Mouse (Mus musculus) megakaryocyte, embryonic 14.5 days (primary cell): ENCODE measurements around the gene Rsph3b. TPM values are rescaled to one million over a fixed set of nuclear protein-coding genes. Genes with fewer than 3 reads are reported as not detected.

Experiments used
- H3K27me3 ChIP-seq: replicated peaks from 2 replicates; pipeline ENCODE3; 2012; ENCODE audit warnings: inconsistent platforms
- H3K36me3 ChIP-seq: replicated peaks from 2 replicates; pipeline ENCODE3; 2012; ENCODE audit warnings: low read length, inconsistent platforms, mixed read lengths
- H3K4me1 ChIP-seq: 2 replicates; pipeline ENCODE4 v1.6.1; 2012; ENCODE audit warnings: inconsistent platforms
- H3K4me3 ChIP-seq: replicated peaks from 2 replicates; pipeline ENCODE3; 2012; ENCODE audit warnings: moderate library complexity, mild to moderate bottlenecking, inconsistent platforms
- H3K9me3 ChIP-seq: 2 replicates; pipeline ENCODE4 v1.6.1; 2012; ENCODE audit warnings: inconsistent platforms
- FLI1 ChIP-seq: IDR thresholded peaks from 2 replicates; pipeline ENCODE4 v1.6.1; 2012; ENCODE audit warnings: low read length, inconsistent platforms, mixed read lengths
- GATA1 ChIP-seq: IDR thresholded peaks from 3 replicates; pipeline ENCODE4 v1.6.1; 2012; ENCODE audit warnings: mixed read lengths, low read length, inconsistent platforms, borderline replicate concordance
- polyA plus RNA-seq: library from polyadenylated mRNA; stranded (reverse); fragments of >175 nt; gene quantifications from 2 replicates; pipeline ENCODE4 v1.2.3, GENCODE M21; 2012; ENCODE audit warnings: low replicate concordance; ENCODE audit not compliant: insufficient read depth

Rsph3b gene
- polyA plus RNA-seq, 1 experiment, result 31.1 TPM

- no peak for TF ChIP-seq FLI1
- no peak for TF ChIP-seq GATA1
- no peaks in the 10 kb centered on the region for H3K36me3 ChIP-seq
- peaks cover 41% of the 10 kb centered on the region for H3K27me3 ChIP-seq
- peaks cover 25% of the 10 kb centered on the region for H3K4me1 ChIP-seq
- no peaks in the 10 kb centered on the region for H3K9me3 ChIP-seq
- no peak overlapping the region for H3K4me3 ChIP-seq
Observed at GRCm38 (mm10) chr17:6865580-6865979, 82.9 kb downstream of the Rsph3b start.

- Histone ChIP-seq H3K4me1 (peaks cover 25% of the 10 kb centered on the region), H3K4me3 (no peak overlapping the region), H3K9me3 (no peaks in the 10 kb centered on the region), H3K27me3 (peaks cover 44% of the 10 kb centered on the region), H3K36me3 (no peaks in the 10 kb centered on the region)
- TF ChIP-seq FLI1, result no peak
- TF ChIP-seq GATA1, result no peak
Observed at GRCm38 (mm10) chr17:6864869-6865268, 83.6 kb downstream of the Rsph3b start.

- Histone ChIP-seq H3K4me3 (no peak overlapping the region), H3K36me3 (no peaks in the 10 kb centered on the region), H3K9me3 (no peaks in the 10 kb centered on the region), H3K4me1 (peaks cover 25% of the 10 kb centered on the region), H3K27me3 (peaks cover 43% of the 10 kb centered on the region)
- TF ChIP-seq GATA1, result no peak
- TF ChIP-seq FLI1, result no peak
Observed at GRCm38 (mm10) chr17:6863521-6863920, 85.0 kb downstream of the Rsph3b start.

- peaks cover 22% of the 10 kb centered on the region for H3K4me1 ChIP-seq
- H3K27me3 ChIP-seq, result peaks cover 43% of the 10 kb centered on the region
Observed at GRCm38 (mm10) chr17:6862040-6862780, 86.3 kb downstream of the Rsph3b start.

GRCm38 (mm10) chr17:6861181-6862039 lies 87.1 kb downstream of the Rsph3b start:
- Histone ChIP-seq H3K9me3 (no peaks in the 10 kb centered on the region), H3K4me1 (peaks cover 22% of the 10 kb centered on the region), H3K4me3 (peak overlapping the region; percentile 89), H3K27me3 (peaks cover 41% of the 10 kb centered on the region), H3K36me3 (no peaks in the 10 kb centered on the region)
- TF ChIP-seq FLI1 (no peak), GATA1 (no peak)

More at GRCm38 (mm10) chr17:6862040-6862780, 86.3 kb downstream of the Rsph3b start:
- Histone ChIP-seq H3K36me3 (no peaks in the 10 kb centered on the region), H3K9me3 (no peaks in the 10 kb centered on the region), H3K4me3 (peak overlapping the region; percentile 89)
- no peak for TF ChIP-seq GATA1
- no peak for TF ChIP-seq FLI1

- no peaks in the 10 kb centered on the region for H3K36me3 ChIP-seq
- H3K4me1 ChIP-seq, result peaks cover 22% of the 10 kb centered on the region
- H3K4me3 ChIP-seq, result no peak overlapping the region
- H3K9me3 ChIP-seq, result no peaks in the 10 kb centered on the region
- H3K27me3 ChIP-seq, result peaks cover 39% of the 10 kb centered on the region
- no peak for TF ChIP-seq FLI1
- TF ChIP-seq GATA1, result no peak
Observed at GRCm38 (mm10) chr17:6860491-6860897, 88.0 kb downstream of the Rsph3b start.

- H3K9me3 ChIP-seq, result no peaks in the 10 kb centered on the region
- H3K4me1 ChIP-seq, result peaks cover 22% of the 10 kb centered on the region
- H3K4me3 ChIP-seq, result no peak overlapping the region
- TF ChIP-seq FLI1 (no peak), GATA1 (no peak)
- peaks cover 38% of the 10 kb centered on the region for H3K27me3 ChIP-seq
- H3K36me3 ChIP-seq, result no peaks in the 10 kb centered on the region
Observed at GRCm38 (mm10) chr17:6860067-6860466, 88.4 kb downstream of the Rsph3b start.

Other genes starting within 250 kb of the Rsph3b start
- 7.8 and 123 TPM in 2 replicates for gene Ezr, start 165.9 kb downstream of the Rsph3b start, polyA plus RNA-seq
- gene Tagap1, start 12.5 kb upstream of the Rsph3b start, polyA plus RNA-seq, result 2.2 TPM in 1 of 2 replicates, not detected in the other
- gene Rnaset2b, start 22.0 kb upstream of the Rsph3b start, polyA plus RNA-seq, result 274 and 598 TPM in 2 replicates
- gene Gm49721, start 30.2 kb upstream of the Rsph3b start, polyA plus RNA-seq, result not detected in 2 replicates
- 1.2 and 3.0 TPM in 2 replicates for gene Gm1604a, start 76.9 kb upstream of the Rsph3b start, polyA plus RNA-seq
- 0.09 TPM in 1 of 2 replicates, not detected in the other for gene Rps6ka2, start 221.4 kb upstream of the Rsph3b start, polyA plus RNA-seq